ENCODE assay signal across 22 mouse cellular contexts in genomic region chr1:180267151-180267550, GRCm38 (mm10). TPM values are rescaled to one million over a fixed set of nuclear protein-coding genes. Genes with fewer than 3 reads are reported as not detected.
DNase-seq lines count a peak whose midpoint lies in the region; ATAC-seq and TF ChIP-seq lines count a peak whose summit lies in the region.
"Had no signal": no experiment of that assay in that cellular context is flagged by ENCODE, and none has a peak within 500 bp of the region (broad histone marks: within the 10 kb centered on the region; RNA-seq: fewer than 3 reads in every experiment).

No protein-coding gene starts in this region.

- 73% methylated on average over 10 of the region's 10 CpGs for WGBS in kidney, embryonic 14.5 days
- 75% methylated on average over 10 of the region's 10 CpGs for WGBS in kidney, adult 2 months

- no peak for DNase-seq in frontal cortex, postnatal 14 days (ENCODE audit: low spot score in 2 of 2)
- no peak for DNase-seq in kidney, adult 2 months
- DNase-seq: adrenal gland, adult 2 months; adrenal gland, postnatal 25 days; cerebellum, adult 11 months; cerebellum, adult 18-20 months; cerebellum, adult 8-10 months; cerebellum, adult 9-11 months; cerebellum, postnatal 14 days; cerebellum, postnatal 36 days; embryo, embryonic 11 days had no signal

- H3K4me3 ChIP-seq in kidney, embryonic 14.5 days (ENCODE audit: low read length), result no peak overlapping the region
- H3K4me3 ChIP-seq in kidney, adult 2 months (ENCODE audit: insufficient read depth, low read depth, low read length), result no peak overlapping the region
- H3K4me3 ChIP-seq in megakaryocyte, embryonic 14.5 days (replicated peaks), result peak overlapping the region; percentile 19
- H3K4me3 ChIP-seq: embryonic facial prominence, embryonic 13.5 days; embryonic facial prominence, embryonic 15.5 days; erythroblast, embryonic 14.5 days; forebrain, embryonic 10.5 days; forebrain, embryonic 12.5 days had no signal

- H3K27ac ChIP-seq in kidney, embryonic 14.5 days (ENCODE audit: low read depth, low read length), result no peak overlapping the region
- H3K27ac ChIP-seq in kidney, adult 2 months (ENCODE audit: insufficient read depth, low read depth, low read length), result no peak overlapping the region
- H3K27ac ChIP-seq: embryonic facial prominence, embryonic 13.5 days; embryonic facial prominence, embryonic 15.5 days; forebrain, embryonic 10.5 days; forebrain, embryonic 12.5 days had no signal

- H3K4me2 ChIP-seq in kidney, embryonic 14.5 days (replicated peaks; ENCODE audit: low read depth, low read length), result no peak overlapping the region
- H3K4me2 ChIP-seq: embryonic facial prominence, embryonic 13.5 days; embryonic facial prominence, embryonic 15.5 days; forebrain, embryonic 12.5 days had no signal

- no peaks in the 10 kb centered on the region for H3K27me3 ChIP-seq in kidney, embryonic 14.5 days (ENCODE audit: control insufficient read depth, insufficient read depth, low read length)
- H3K27me3 ChIP-seq in kidney, adult 2 months (replicated peaks; ENCODE audit: control insufficient read depth, insufficient read depth, low read length), result no peaks in the 10 kb centered on the region
- no peaks in the 10 kb centered on the region for H3K27me3 ChIP-seq in megakaryocyte, embryonic 14.5 days (replicated peaks)
- H3K27me3 ChIP-seq: embryonic facial prominence, embryonic 15.5 days had no signal

- no peak overlapping the region for H3K9ac ChIP-seq in kidney, embryonic 14.5 days (ENCODE audit: low read depth, low read length)
- H3K9ac ChIP-seq: embryonic facial prominence, embryonic 13.5 days; embryonic facial prominence, embryonic 15.5 days; forebrain, embryonic 12.5 days had no signal

- TF ChIP-seq CTCF in kidney, adult 2 months (conservative IDR thresholded peaks at IDR 0.05; ENCODE audit: insufficient read depth, insufficient read length, low read depth, low read length), result no peak

- H3K9me3 ChIP-seq in kidney, embryonic 14.5 days (ENCODE audit: control insufficient read depth, low read length), result no peaks in the 10 kb centered on the region
- H3K9me3 ChIP-seq in megakaryocyte, embryonic 14.5 days, result no peaks in the 10 kb centered on the region
- H3K9me3 ChIP-seq: embryonic facial prominence, embryonic 13.5 days; embryonic facial prominence, embryonic 15.5 days; forebrain, embryonic 10.5 days; forebrain, embryonic 12.5 days had no signal

- peaks cover 5% of the 10 kb centered on the region; the same call in 1 of the 2 replicates for H3K4me1 ChIP-seq in kidney, embryonic 14.5 days (ENCODE audit: control insufficient read depth, insufficient read depth, low read length)
- H3K4me1 ChIP-seq in kidney, adult 2 months (ENCODE audit: control insufficient read depth, insufficient read depth, low read length), result peaks cover 11% of the 10 kb centered on the region
- H3K4me1 ChIP-seq in megakaryocyte, embryonic 14.5 days, result peaks cover 74% of the 10 kb centered on the region

- H3K36me3 ChIP-seq in kidney, embryonic 14.5 days (ENCODE audit: control insufficient read depth, insufficient read depth, low read length), result no peaks in the 10 kb centered on the region
- no peaks in the 10 kb centered on the region for H3K36me3 ChIP-seq in kidney, adult 2 months (ENCODE audit: control insufficient read depth, insufficient read depth, low read length)
- no peaks in the 10 kb centered on the region for H3K36me3 ChIP-seq in megakaryocyte, embryonic 14.5 days (replicated peaks; ENCODE audit: low read length)
- H3K36me3 ChIP-seq: embryonic facial prominence, embryonic 13.5 days; embryonic facial prominence, embryonic 15.5 days; forebrain, embryonic 10.5 days; forebrain, embryonic 12.5 days had no signal

- TF ChIP-seq POLR2A in kidney, adult 2 months (IDR thresholded peaks at IDR 0.05; ENCODE audit: low read depth, low read length), result no peak

- ATAC-seq in frontal cortex, adult (ENCODE audit: low TSS enrichment), result peak; percentile 51; the same call in 1 of the 2 replicates
- ATAC-seq in kidney, embryonic 14.5 days (ENCODE audit: low FRiP score, low TSS enrichment), result peak; percentile 43; the same call in 1 of the 2 replicates
- ATAC-seq in megakaryocyte, adult 5-6 weeks (ENCODE audit: poor library complexity, severe bottlenecking), result no peak
- ATAC-seq: forebrain, embryonic 14.5 days; forebrain, embryonic 16.5 days had no signal

RNA-seq across cellular contexts. Expression of gene Psen2, which starts 3.9 kb away (rescaled TPM):
- polyA plus RNA-seq in kidney, embryonic 14.5 days (2014; fragmentation: Nextera tagmentation; extraction: Ambion mirVana), result 15.4 and 17.1 TPM in 2 replicates
- polyA plus RNA-seq in kidney, adult 2 months (2012; rRNA removed), result 41.3 and 44.6 TPM in 2 replicates
- 36.6 and 38.6 TPM in 2 replicates for polyA plus RNA-seq in megakaryocyte, embryonic 14.5 days (2012; ENCODE audit: insufficient read depth, low replicate concordance)
- total RNA-seq in megakaryocyte, adult 5-6 weeks (2015), result 14.0 and 17.3 TPM in 2 replicates
- 13.6 and 18.9 TPM in 2 replicates for total RNA-seq in megakaryocyte, adult 5-6 weeks (2017)
